Mouse (Mus musculus) liver, embryonic 13.5 days (tissue): Measurements from ENCODE around the gene Insig1. TPM values are rescaled to one million over a fixed set of nuclear protein-coding genes. Genes with fewer than 3 reads are reported as not detected.
A peak's percentile ranks its signal among the peaks of the same experiment; 100 is the strongest.

Experiments used
- ATAC-seq: fragments of 200-750 bp; cut with Nextera tagmentation; 2 replicates; pipeline ENCODE4 v1.8.0; 2017; ENCODE audit warnings: low read depth, mild to moderate bottlenecking, moderate number of reproducible peaks, moderate library complexity
- DNase-seq: peaks from one replicate; pipeline ENCODE4 v3.0.0; 2022
- H3K27ac ChIP-seq: fragments of 300-500 bp; sonication (generic); 2 replicates; pipeline ENCODE4 v1.5.1; 2015; ENCODE audit warnings: moderate library complexity, mild to moderate bottlenecking, inconsistent platforms
- H3K27me3 ChIP-seq: fragments of 300-500 bp; sonication (generic); 2 replicates; pipeline ENCODE4 v1.6.1; 2015; ENCODE audit warnings: mild to moderate bottlenecking, inconsistent platforms
- H3K36me3 ChIP-seq: fragments of 300-500 bp; sonication (generic); 2 replicates; pipeline ENCODE4 v1.6.1; 2015; ENCODE audit warnings: mild to moderate bottlenecking, inconsistent platforms
- H3K4me1 ChIP-seq: fragments of 300-500 bp; sonication (generic); replicated peaks from 2 replicates; pipeline ENCODE4 v1.6.1; 2015; ENCODE audit warnings: inconsistent platforms
- H3K4me2 ChIP-seq: fragments of 300-500 bp; sonication (generic); 2 replicates; pipeline ENCODE4 v1.6.1; 2015; ENCODE audit warnings: inconsistent platforms, mild to moderate bottlenecking, moderate library complexity
- H3K4me3 ChIP-seq: fragments of 300-500 bp; sonication (generic); replicated peaks from 2 replicates; pipeline ENCODE4 v1.5.1; 2015; ENCODE audit warnings: mild to moderate bottlenecking, inconsistent platforms
- H3K9ac ChIP-seq: fragments of 300-500 bp; sonication (generic); 2 replicates; pipeline ENCODE4 v1.6.1; 2015; ENCODE audit warnings: mild to moderate bottlenecking, inconsistent platforms
- H3K9me3 ChIP-seq: fragments of 300-500 bp; sonication (generic); replicated peaks from 2 replicates; pipeline ENCODE4 v1.6.1; 2016; ENCODE audit warnings: inconsistent platforms
- whole genome bisulfite sequencing: fragments of 180-500 bp; shearing (Covaris S2); methylation state at CpG from one replicate; pipeline ENCODE4 v1.1.7; 2015; ENCODE audit not compliant: insufficient replicate concordance; 5-methylcytosine and 5-hydroxymethylcytosine counted together
- polyA plus RNA-seq: library from polyadenylated mRNA; unstranded; fragments of >200 nt; fragmentation: Nextera tagmentation; extraction: Ambion mirVana; gene quantifications from 2 replicates; pipeline ENCODE4 v1.2.1, GENCODE M21; 2015

The Insig1 gene
- 43.6 and 48.7 TPM in 2 replicates for polyA plus RNA-seq

DNA sequence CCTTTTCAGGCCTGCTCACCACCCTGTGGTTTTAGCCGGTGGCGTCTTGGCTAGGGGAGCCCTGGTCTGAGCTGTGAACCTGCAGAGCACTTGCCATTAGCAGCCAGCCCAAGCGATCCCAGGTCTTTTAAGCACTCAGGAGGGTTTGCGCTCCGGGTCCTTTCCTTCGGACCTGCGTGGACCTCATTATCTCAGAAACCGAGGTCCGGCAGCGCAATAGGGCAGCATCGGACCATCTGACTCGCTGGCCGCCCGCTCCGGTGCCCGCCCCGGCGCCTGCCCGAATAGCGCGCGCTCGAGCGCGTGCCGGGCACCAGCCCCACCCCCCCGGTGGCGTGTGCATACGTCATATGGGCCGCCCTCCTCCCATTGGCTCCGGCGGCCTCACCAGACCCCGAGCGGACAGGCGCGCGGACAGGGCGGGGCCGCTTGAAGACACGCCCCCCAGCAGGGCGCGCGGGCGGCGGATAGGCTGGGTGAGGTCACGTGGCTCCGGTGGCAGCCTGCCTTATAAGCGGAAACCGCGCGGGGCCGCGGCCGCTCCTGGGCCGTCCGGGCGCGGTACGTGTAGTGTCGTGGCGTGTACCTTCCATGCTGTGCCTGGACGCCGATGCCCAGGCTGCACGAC is at the start of gene Insig1:
Insig1 (plus strand) TSS at position 536 of the 628 bp plus-strand sequence.
- peak within 1 kb of the TSS; percentile 92 for H3K27ac ChIP-seq
- H3K9ac ChIP-seq: peak within 1 kb of the TSS; percentile 84
- H3K9me3 ChIP-seq: no peaks in the 10 kb centered on the region
- H3K36me3 ChIP-seq: peaks cover 33% of the 10 kb centered on the region
- peak within 1 kb of the TSS; percentile 98 for H3K4me2 ChIP-seq
- H3K4me1 ChIP-seq: peaks cover 64% of the 10 kb centered on the region
- H3K27me3 ChIP-seq: no peaks in the 10 kb centered on the region
- H3K4me3 ChIP-seq: peak within 1 kb of the TSS; percentile 91
- ATAC-seq (peak; percentile 88), DNase-seq (peak; percentile 98)
- WGBS: 1% methylated on average over 56 of the region's 64 CpGs

GRCm38 (mm10) chr5:28023452-28023851 is 47.7 kb upstream of the Insig1 start:
- no peak for DNase-seq
- Histone ChIP-seq H3K4me2 (no peak overlapping the region), H3K9me3 (no peaks in the 10 kb centered on the region), H3K4me1 (no peaks in the 10 kb centered on the region), H3K4me3 (no peak overlapping the region), H3K27me3 (no peaks in the 10 kb centered on the region), H3K27ac (no peak overlapping the region), H3K9ac (no peak overlapping the region), H3K36me3 (no peaks in the 10 kb centered on the region)
- 34% methylated on average over 2 of the region's 2 CpGs for whole genome bisulfite sequencing
- ATAC-seq: no peak

- no peaks in the 10 kb centered on the region for H3K4me1 ChIP-seq
- no peak overlapping the region for H3K4me2 ChIP-seq
- H3K9ac ChIP-seq: no peak overlapping the region
- H3K4me3 ChIP-seq: no peak overlapping the region
- ATAC-seq (no peak), DNase-seq (no peak)
- H3K27ac ChIP-seq: no peak overlapping the region
- 0 out of 2 replicates have a peak, but pooled peaks cover 3% of the 10 kb centered on the region for H3K27me3 ChIP-seq
- H3K36me3 ChIP-seq: no peaks in the 10 kb centered on the region
- H3K9me3 ChIP-seq: no peaks in the 10 kb centered on the region
- WGBS: 63% methylated on average over 3 of the region's 3 CpGs
These were observed 39.5 kb upstream of the Insig1 start for GRCm38 (mm10) chr5:28031577-28032236.

- Histone ChIP-seq H3K4me1 (peaks cover 4% of the 10 kb centered on the region), H3K4me3 (no peak overlapping the region), H3K4me2 (no peak overlapping the region), H3K27me3 (0 out of 2 replicates have a peak, but pooled peaks cover 3% of the 10 kb centered on the region), H3K9ac (no peak overlapping the region), H3K36me3 (no peaks in the 10 kb centered on the region), H3K9me3 (no peaks in the 10 kb centered on the region), H3K27ac (no peak overlapping the region)
- 71% methylated on average over 10 of the region's 10 CpGs for WGBS
- no peak for ATAC-seq
- no peak for DNase-seq
These were observed 38.3 kb upstream of the Insig1 start for GRCm38 (mm10) chr5:28032866-28033265.

- 63% methylated on average over 5 of the region's 5 CpGs for WGBS
- H3K9me3 ChIP-seq: no peaks in the 10 kb centered on the region
- H3K4me2 ChIP-seq: no peak overlapping the region
- DNase-seq: no peak
- no peak overlapping the region for H3K9ac ChIP-seq
- no peaks in the 10 kb centered on the region for H3K36me3 ChIP-seq
- no peak overlapping the region for H3K4me3 ChIP-seq
- H3K27me3 ChIP-seq: 0 out of 2 replicates have a peak, but pooled peaks cover 3% of the 10 kb centered on the region
- no peak overlapping the region for H3K27ac ChIP-seq
- peaks cover 7% of the 10 kb centered on the region for H3K4me1 ChIP-seq
- ATAC-seq: no peak
These were observed 37.9 kb upstream of the Insig1 start for GRCm38 (mm10) chr5:28033281-28033680.

DNA sequence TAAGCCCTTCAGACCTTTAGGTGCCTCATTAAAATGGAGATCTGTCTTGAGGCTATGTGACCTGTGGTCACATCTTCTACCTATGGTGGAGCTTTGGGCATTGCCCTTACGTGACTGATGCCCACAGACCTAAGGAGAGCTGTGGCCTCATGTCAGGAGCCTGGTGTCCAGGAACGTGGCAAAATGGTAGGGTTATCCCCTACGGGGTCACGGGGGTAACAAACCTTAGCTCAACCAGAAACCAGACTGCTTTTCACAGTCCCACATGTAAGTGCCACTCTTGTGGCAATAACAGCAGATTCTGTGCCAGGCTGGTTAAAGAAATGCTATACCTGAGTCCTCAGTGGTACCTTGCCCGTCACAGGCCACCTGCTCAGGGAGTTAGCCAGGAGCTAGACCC is 37.3 kb upstream of the Insig1 start:
- Histone ChIP-seq H3K4me2 (no peak overlapping the region), H3K4me3 (no peak overlapping the region), H3K27ac (no peak overlapping the region), H3K4me1 (peaks cover 8% of the 10 kb centered on the region), H3K36me3 (no peaks in the 10 kb centered on the region), H3K9ac (no peak overlapping the region), H3K9me3 (no peaks in the 10 kb centered on the region), H3K27me3 (0 out of 2 replicates have a peak, but pooled peaks cover 3% of the 10 kb centered on the region)
- DNase-seq (no peak), ATAC-seq (no peak)
- WGBS: 69% methylated on average over 5 of the region's 5 CpGs

DNA sequence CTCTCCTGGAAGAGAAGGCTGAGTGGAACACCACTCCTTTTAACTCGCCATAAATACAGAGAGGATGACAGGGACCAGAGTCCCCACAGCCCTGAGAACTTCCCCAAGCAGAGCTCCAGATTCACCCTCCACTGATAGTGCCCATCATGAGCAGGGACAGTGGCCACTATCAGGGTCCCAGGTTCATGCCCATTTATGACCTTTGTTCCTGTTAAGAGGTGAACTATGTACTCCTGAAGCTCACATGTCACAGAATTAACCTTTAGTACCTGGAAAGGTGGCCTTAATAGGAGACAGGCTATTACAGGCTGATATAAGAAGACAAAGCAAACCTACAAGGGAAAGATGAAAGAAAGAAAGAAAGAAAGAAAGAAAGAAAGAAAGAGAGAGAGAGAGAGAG is 35.2 kb upstream of the Insig1 start:
- WGBS: 25% methylated on average over 1 of the region's 1 CpGs
- Histone ChIP-seq H3K27ac (no peak overlapping the region), H3K9me3 (no peaks in the 10 kb centered on the region), H3K27me3 (0 out of 2 replicates have a peak, but pooled peaks cover 3% of the 10 kb centered on the region), H3K4me1 (peaks cover 8% of the 10 kb centered on the region), H3K36me3 (no peaks in the 10 kb centered on the region), H3K9ac (no peak overlapping the region), H3K4me2 (no peak overlapping the region), H3K4me3 (no peak overlapping the region)
- ATAC-seq (no peak), DNase-seq (no peak)

DNA sequence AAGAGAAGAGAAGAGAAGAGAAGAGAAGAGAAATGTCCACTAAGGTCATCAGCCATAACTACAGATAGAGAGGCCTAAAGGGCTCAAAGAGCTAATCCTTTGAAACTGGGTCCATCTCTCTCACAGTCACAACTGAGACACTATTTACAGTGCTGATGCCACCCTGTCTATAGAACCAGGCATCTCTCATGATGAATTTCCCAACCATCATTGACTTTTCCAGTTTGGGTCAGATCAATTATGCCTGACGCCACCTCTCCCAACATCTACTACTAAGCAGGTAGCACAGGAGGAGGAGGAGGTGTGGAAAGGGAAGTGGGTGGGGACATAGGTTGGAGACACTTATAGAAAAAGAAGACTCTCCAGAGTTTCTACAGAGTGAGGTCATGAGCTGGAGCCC is 34.6 kb upstream of the Insig1 start:
- H3K4me3 ChIP-seq: no peak overlapping the region
- ATAC-seq: no peak
- no peaks in the 10 kb centered on the region for H3K36me3 ChIP-seq
- peaks cover 8% of the 10 kb centered on the region for H3K4me1 ChIP-seq
- no peak overlapping the region for H3K27ac ChIP-seq
- H3K27me3 ChIP-seq: 0 out of 2 replicates have a peak, but pooled peaks cover 3% of the 10 kb centered on the region
- no peak for DNase-seq
- no peak overlapping the region for H3K9ac ChIP-seq
- no peaks in the 10 kb centered on the region for H3K9me3 ChIP-seq
- no peak overlapping the region for H3K4me2 ChIP-seq
- 61% methylated on average over 1 of the region's 1 CpGs for WGBS

GRCm38 (mm10) chr5:28037172-28037591 is 34.0 kb upstream of the Insig1 start:
- Histone ChIP-seq H3K27ac (no peak overlapping the region), H3K27me3 (0 out of 2 replicates have a peak, but pooled peaks cover 3% of the 10 kb centered on the region), H3K9me3 (no peaks in the 10 kb centered on the region), H3K36me3 (no peaks in the 10 kb centered on the region), H3K9ac (no peak overlapping the region), H3K4me3 (no peak overlapping the region), H3K4me2 (no peak overlapping the region), H3K4me1 (peaks cover 12% of the 10 kb centered on the region)
- ATAC-seq: no peak
- WGBS: 13% methylated on average over 3 of the region's 3 CpGs
- DNase-seq: no peak

GRCm38 (mm10) chr5:28037639-28038038 is 33.5 kb upstream of the Insig1 start:
- H3K4me1 ChIP-seq: peaks cover 17% of the 10 kb centered on the region
- no peak overlapping the region for H3K4me2 ChIP-seq
- no peaks in the 10 kb centered on the region for H3K9me3 ChIP-seq
- H3K27me3 ChIP-seq: 0 out of 2 replicates have a peak, but pooled peaks cover 3% of the 10 kb centered on the region
- DNase-seq: no peak
- H3K27ac ChIP-seq: no peak overlapping the region
- no peak for ATAC-seq
- 38% methylated on average over 5 of the region's 5 CpGs for WGBS
- H3K36me3 ChIP-seq: no peaks in the 10 kb centered on the region
- no peak overlapping the region for H3K4me3 ChIP-seq
- H3K9ac ChIP-seq: no peak overlapping the region

DNA sequence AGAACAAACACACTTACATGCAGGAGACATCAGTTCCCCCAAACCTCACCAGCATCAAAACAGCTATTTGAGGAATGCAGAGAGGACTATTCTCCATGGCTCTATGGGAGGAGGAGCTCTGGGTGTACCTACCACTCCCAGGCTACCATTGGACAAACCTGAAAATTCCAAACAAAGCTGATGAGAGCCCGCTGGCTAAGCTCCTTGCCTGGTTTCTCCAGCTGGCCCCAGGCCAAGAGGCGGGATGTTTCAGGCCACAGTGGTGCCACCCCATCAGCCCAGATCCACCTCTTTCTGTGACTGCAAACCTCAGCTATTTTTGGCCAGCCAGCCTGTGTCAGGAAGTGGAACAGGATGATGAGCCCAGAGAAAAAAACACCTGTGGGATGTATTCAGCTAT is 33.0 kb upstream of the Insig1 start:
- DNase-seq: no peak
- H3K9me3 ChIP-seq: no peaks in the 10 kb centered on the region
- 50% methylated on average over 2 of the region's 2 CpGs for WGBS
- no peak overlapping the region for H3K27ac ChIP-seq
- no peaks in the 10 kb centered on the region for H3K36me3 ChIP-seq
- no peak overlapping the region for H3K4me2 ChIP-seq
- H3K4me1 ChIP-seq: peaks cover 21% of the 10 kb centered on the region
- H3K4me3 ChIP-seq: no peak overlapping the region
- 0 out of 2 replicates have a peak, but pooled peaks cover 3% of the 10 kb centered on the region for H3K27me3 ChIP-seq
- no peak for ATAC-seq
- no peak overlapping the region for H3K9ac ChIP-seq
